Mouse (Mus musculus): ENCODE data around the gene Atp13a4.

Atp13a4 gene
- long read RNA-seq, experiment 1 = 0 reads
- long read RNA-seq, experiment 2 = 0 reads

DNA sequence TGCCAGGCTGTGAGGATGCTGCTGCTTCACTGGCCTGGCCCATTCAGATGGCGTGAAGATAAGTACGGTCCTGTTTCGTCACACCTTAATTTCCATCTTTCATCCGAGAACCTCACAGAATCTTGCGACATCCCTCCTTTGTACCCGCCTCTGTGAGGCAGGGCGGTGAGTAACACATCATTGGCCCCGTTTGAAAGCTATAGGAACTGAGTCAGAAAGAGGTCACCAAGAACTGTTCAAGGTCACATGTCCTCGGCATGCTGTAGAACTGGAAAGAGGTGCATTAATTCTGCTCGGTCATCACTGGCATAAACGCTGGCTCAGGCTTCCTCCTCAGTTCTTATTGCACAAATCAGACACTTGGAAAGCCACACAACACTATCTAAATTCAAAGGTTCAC lies at the start of gene Atp13a4:
Gene Atp13a4 (minus strand): TSS at position 36 of the 400 bp plus-strand sequence.
- intact Hi-C loops (cut with DNase I) = no loop called here

DNA sequence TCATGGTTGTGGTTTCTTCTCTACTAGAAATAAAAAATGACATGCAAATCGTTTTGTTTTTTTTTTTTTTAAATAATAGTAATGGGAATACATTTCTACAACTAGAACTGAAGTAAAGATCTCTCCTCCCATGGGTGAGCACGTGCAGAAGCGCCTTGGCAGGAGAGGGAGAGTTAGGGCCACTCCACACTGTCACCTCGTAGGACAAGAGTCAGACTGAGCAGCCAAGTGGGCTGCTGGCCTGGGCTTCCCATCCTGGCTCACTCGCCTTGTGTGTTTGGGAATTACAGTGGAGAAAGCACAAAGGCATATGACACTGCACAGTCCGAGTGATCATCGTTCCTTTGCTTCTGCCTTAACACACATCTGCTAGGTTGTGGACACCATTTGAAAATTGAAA lies 47.5 kb upstream of the Atp13a4 start:
- intact Hi-C loops (cut with DNase I) = no loop called here

DNA sequence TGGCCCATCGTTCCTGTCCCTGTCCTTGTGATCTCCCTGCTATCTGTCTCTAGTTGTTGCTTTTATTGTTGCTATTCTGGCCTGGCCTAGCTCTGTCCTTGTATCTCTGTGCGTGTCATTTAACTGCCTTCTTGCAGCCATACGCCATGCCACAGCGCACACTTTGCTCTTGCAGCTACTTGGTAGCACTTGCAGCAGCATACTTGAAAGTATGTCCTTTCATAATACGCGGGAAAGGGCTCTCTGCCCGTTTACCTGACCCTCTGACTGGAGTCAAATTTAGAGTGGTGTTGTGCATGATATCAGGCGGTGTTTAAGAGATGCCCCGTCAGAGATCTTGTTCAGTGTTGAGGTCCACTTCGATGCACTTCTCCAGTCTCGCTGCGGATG lies 35.1 kb upstream of the Atp13a4 start:
- intact Hi-C loops (cut with DNase I) = loop anchor here (5.0 kb wide), 1 partner anchor 742 kb away; no protein-coding TSS in a partner anchor

DNA sequence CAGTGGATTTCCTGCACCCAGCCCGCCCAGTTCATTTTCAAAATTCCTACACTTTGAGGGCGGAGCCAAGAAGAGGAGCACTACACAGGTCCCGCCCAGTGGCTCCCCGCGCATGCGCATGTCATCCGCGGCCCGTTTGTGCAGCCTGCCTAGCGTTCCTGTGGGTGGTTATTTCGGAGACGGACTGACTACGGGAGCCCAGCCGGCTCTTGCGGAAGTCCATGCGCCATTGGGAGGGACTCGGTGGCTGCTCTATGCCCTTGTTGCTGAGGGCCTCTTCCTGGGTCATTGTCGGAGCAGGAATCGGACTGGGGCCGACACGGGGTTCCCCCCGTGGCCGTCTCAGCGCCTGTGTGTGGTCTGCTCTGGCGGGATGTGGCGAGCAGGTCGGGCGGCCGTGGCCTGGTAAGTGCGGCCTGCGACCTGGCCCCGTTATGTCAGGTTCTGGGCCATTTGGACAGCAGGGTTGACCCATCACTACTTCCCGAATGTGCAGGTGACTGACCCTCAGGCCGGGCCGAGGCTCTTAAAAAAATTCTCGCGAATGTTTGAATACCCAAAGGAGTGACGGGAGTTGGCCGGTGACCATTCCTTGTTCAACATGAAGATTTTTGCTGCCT lies 34.6 kb upstream of the Atp13a4 start, which contains the start of gene Opa1:
Gene Opa1 (plus strand): TSS at position 168 of the 620 bp plus-strand sequence.
- intact Hi-C loops (cut with DNase I) = loop anchor here (5.0 kb wide), 1 partner anchor 742 kb away; no protein-coding TSS in a partner anchor

DNA sequence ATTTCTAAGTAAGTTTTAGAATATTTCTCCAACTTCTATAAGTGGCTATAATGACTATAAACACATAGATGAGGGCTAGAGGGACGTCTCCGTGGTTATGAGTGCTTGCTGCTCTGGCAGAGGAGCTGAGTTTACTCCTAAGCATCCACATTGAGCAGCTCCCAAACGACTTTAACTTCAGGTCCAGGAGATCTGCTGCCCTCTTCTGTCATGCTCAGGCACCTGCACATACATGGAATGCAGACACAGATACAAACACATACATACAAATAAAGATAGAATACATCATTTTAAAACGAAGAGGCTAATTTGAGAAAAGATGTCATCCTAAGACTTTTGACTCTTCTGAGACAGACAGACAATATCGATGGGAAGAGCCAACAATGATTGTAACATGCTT lies 31.0 kb upstream of the Atp13a4 start:
- intact Hi-C loops (cut with DNase I) = loop anchor here (5.0 kb wide), 1 partner anchor 738 kb away; no protein-coding TSS in a partner anchor

DNA sequence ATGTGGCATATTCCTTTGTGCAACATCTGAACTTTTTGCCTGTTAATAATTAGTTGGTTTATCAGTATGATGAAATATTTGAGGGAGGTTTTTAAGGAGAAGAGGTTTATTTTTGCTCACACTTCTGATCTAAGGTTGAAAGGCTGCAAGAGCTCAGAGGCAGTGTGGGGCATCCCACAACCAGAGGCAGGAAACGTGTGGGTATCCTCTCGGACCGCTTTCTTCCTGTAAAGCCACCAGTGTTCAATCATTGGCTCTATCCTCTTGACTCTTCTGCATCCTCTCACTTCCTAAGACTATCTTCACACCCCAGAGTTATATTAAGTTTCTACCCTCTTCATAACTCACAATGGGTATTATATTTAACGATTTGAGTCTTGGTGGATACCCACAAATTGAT lies 29.3 kb upstream of the Atp13a4 start:
- intact Hi-C loops (cut with DNase I) = no loop called here

DNA sequence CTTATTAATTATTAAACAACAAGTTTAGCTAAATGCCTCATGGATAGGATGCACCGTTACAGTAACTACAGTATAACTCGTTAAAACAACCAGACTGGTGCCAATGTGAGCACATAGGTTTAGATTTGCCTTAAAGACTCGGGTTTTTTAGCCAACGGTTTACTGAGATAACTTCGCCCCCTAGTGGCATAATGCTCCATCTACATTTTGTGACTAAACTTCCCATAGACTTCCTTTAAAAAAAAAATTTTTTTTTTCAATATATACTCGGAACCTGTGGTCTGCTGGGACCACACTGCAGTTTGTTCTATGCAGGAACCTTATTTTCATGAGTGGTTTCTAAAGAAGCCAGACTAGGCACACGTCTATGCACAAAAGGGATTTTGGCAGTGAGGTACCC lies 16.2 kb upstream of the Atp13a4 start:
- intact Hi-C loops (cut with DNase I) = loop anchor here (1.0 to 5.0 kb wide), 2 partner anchors 721 to 969 kb away; no protein-coding TSS in a partner anchor

DNA sequence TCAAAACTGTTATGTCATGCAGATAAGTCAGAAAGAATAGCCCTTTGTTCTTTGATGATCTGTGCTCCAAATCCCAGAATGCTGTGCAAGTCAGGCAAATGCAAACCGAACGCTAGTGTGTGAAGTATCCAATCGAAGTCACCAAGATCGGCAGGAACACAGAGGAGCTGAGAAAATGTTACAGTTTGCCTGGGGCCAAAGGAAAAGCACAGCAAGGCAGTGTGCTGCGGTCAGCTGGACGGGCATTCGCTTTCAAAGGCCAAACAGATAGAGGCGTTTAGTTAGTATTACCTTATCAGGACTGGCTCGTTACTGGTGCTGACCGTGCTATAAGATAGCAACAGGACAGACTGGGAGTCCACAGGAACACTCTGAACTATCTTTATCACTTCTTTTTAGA lies 15.8 kb upstream of the Atp13a4 start:
- intact Hi-C loops (cut with DNase I) = loop anchor here (5.0 kb wide), 1 partner anchor 968 kb away; no protein-coding TSS in a partner anchor

DNA sequence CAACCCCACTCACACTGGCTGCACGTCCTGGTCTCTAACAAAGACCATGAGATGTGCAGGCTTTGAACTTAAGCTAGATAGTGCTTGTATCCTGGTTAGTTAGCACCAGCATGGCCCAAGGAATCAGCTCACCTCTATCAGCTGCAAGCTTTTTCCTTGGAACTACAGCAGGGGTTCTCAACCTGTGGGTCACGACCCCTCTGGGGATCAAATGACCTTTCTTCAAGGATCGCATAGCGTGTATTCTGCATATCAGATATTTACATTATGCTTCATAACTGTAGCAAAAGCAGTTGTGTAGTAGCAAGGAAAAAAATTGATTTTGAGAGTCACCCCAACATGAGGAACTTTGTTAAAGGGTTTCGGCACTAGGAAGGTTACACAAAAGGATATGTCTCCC lies 15.0 kb upstream of the Atp13a4 start:
- intact Hi-C loops (cut with DNase I) = loop anchor here (5.0 to 10.0 kb wide), 2 partner anchors 105 to 967 kb away; no protein-coding TSS in a partner anchor

DNA sequence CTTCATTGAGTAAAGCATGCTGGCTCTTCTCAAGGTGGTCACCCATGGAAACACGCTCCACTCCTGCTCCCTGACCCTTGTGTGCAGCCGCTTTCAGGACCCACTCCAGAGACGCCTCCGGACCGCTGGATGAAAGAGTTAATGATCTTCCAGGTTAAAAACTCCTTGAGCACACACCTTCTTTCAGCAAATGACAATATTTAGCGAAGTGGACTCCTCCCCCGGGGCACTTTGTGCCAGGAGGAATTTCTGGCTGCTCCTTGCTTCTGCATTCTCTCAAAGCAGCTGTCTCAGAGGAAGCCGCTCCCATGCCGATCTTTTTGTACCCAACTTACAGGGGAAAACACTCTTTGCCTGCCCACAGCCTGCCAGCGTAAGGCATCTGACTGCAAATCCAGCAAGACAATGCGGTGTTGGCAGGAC lies 3.4 kb downstream of the Atp13a4 start:
- intact Hi-C loops (cut with DNase I) = no loop called here

DNA sequence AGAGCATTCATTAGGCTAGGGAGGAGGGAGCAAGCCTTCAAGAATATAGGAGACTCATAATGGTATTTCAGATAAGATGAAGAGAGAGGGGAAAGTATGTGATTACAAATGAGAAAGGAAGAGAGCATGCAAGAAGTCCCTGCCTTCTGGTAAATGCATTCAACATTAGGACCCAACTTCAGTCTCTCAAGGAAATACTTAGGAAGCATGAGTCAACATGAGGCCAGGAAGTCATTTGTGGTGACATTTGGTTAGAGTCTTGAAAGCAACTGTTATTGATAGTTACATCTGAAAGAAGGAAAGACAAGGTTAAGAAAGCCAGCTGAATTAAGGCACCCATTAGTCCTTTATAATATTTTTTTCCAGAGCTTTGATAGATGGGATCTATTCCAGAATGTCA lies 4.8 kb downstream of the Atp13a4 start:
- intact Hi-C loops (cut with DNase I) = no loop called here

DNA sequence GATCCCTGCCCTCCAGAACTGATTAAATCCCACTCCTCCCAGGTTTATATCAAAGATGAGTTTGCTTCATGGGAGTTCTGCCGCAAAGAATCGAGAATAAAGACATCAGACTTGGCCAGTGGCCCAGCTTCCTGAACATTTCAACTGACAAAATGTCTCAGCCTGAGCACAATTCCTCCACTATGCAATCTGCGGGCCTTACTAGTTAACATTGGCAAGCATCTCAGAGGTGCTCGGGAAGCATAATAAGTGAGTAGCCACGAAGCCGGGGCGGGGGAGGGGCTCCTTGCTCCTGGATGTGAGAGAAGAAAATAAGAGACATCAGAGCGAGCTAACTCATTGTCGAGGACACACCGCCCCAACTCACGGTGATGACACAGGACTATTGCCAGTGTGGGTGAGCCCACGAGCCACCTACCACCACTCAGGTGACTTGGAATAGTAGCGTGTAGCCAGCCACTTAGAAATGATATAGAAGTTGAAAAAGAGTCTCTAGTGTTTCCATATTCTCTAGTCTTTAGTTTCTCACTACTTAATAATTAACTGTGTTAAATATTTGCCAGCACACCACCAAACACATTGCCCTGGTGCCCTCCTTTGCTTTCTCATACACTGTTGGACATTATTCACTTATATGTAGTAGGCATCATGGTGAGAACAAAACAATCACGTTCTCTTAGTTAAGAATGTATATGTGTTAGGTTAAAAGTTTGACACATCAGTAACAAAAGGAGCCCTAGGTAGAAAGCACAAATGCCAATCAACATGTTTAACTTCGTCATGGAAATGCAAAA lies 8.1 kb downstream of the Atp13a4 start:
- intact Hi-C loops (cut with DNase I) = no loop called here

DNA sequence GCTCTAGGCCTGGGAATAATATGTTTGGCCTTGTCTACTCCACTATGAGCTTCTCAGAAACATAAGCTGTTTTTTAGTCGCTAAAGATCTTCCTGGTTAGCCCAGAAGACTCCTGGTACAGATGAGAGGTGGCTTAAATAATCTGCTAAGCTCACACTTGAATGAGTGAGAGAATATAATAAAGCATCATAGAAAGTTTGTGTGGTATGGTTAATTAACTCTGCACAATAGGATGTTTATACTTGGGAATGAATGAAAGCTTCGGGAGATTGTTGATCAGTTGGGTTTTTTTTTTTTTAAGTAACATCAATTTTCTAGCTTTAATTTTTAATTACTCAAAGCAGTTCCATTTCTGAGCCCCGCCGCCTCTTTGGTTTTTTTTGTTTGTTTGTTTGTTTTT lies 8.8 kb downstream of the Atp13a4 start:
- intact Hi-C loops (cut with DNase I) = no loop called here

DNA sequence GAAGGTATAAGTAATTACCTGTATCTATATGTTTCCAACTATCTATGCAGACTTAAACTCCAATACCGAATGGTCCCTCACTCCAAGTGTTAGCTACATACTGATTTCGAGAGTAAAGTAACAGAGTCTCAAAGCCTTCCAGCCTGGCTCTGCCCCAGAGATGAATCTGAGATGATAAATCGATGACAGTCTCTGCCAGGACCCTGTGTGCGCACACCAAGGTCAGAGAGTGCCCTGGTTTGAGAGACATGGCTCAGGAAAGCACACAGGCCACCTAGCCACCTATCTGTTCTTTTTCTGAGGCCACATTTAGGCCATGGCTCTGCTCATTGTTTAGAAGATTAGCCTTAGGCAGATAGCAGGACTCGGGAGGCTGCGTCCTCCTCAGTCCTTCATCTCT lies 11.0 kb downstream of the Atp13a4 start:
- intact Hi-C loops (cut with DNase I) = no loop called here

DNA sequence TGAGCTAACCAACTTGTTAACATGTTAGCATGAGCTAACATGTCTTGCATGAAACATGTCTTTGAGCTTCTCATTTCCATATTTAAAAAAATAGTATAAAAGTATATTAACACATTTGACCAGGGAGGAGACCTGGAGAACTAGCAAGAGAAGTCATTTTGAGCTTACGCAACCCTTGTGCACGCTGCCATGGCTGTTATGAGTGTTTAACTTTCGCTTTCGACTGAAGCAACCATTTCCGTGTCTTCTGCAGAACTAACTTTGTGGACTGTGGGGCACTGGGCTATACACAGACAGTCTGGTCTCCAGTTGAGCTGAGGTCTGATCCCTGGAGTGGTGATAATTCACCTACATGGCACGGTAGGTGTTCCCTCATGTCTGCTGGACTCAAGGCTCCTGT lies 17.6 kb downstream of the Atp13a4 start:
- intact Hi-C loops (cut with DNase I) = no loop called here

DNA sequence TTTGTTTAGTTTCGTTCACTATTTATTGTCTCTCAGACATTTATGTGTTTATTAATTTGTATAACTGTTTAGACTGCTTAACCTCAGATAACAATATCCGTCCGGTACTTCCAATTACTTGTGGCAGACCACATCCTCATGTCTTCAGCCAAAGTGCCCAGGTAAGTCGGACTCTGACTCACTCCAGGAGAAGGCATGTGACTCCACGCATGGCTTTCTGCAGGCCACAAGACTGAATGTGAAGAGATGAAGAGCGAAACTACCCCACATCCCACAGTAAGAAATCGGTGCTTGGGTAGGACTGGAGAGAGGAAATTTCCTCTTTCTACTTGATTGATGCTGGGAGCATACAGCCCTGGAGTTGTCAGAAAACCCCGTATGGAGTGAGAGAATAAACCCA lies 18.1 kb downstream of the Atp13a4 start:
- intact Hi-C loops (cut with DNase I) = no loop called here

DNA sequence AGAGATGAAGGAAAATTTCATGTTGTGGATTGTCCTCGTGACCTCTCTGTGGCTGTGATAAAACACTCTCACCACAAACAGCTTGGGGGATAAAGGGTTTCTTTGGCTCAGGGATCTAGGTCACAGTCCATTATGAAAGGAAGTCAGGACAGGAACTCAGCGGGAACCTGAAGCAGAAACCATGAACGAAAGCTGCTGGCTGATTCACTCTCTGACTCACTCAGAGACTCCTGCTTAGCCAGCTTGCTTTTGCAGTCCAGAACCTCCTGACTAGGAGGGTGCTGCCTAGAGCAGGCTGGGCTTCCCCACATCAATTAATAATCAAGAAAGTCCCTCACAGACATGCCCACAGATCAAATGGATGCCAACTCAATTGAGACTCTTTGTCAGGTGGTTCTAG lies 32.2 kb downstream of the Atp13a4 start:
- intact Hi-C loops (cut with DNase I) = no loop called here

DNA sequence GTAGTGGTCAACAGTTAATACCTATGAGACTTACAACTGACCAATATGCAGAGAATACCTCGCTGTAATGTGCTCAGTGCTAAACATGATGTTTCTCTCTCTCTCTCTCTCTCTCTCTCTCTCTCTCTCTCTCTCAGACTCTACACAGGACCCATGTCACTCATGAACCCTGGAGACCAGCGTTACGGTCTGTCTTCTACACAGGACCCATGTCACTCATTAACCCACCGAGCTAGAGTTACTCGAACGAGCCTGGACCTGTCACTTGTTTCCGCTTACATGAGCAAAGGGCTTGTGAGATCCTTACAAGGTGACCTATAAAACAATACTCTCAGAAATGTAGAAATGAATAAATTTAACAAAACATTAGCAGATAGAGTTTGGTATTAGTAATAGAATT lies 33.9 kb downstream of the Atp13a4 start:
- intact Hi-C loops (cut with DNase I) = no loop called here

DNA sequence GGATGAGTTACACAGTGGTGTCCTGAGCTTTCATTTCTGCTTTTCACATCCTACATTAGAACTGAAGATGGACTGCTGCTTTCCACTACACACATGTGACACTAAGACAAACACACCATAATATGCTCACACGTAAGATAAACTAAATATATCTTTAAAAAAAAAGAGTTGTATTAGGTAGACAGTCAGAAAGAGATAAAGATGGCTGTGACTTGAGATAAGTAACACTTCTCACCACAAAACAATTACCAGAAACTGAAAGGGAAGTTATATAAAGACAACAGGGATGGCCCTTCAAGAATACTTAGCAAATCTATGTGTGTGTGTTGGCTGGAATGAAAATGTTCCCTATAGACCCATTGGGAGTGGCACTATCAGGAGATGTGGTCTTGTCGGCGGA lies 34.8 kb downstream of the Atp13a4 start:
- intact Hi-C loops (cut with DNase I) = no loop called here

DNA sequence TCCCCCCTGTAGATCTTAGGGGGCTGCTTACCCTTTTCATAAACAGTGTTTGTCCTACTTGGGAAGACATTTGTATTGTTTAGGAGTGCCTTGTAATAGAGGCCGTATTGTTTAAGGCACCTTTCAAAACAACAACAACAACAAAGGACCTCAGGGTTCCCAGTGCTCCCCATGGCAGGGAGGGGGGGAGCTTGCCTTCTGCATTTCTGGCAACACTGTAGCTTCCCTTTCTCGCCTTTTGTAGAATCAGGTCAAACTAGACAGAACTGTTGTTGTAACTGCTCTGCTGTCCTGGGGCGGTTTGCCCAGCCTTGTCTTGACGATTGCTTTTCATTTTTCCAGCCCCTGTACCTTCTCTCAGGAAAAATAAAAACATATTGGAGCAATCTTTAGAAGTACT lies 40.0 kb downstream of the Atp13a4 start:
- intact Hi-C loops (cut with DNase I) = no loop called here

DNA sequence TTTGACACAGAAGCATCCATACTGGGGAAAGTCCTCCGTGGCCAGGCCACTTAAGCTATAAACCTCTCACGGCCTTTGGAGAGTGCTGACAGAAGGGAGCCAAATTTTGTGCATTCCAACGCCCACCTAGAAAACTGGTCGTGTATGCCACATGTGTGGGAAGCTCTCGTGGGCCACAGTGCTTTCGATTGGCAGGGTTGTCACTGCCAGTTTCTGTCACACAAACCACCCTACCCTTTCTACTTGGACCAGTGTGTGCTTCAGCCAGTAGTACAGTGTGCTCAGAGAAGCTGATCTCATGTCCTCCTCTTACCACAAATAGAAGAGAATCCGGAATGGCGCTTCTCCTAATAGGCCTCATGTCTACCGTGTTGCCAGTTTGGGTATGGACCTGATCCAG lies 40.5 kb downstream of the Atp13a4 start:
- intact Hi-C loops (cut with DNase I) = no loop called here

DNA sequence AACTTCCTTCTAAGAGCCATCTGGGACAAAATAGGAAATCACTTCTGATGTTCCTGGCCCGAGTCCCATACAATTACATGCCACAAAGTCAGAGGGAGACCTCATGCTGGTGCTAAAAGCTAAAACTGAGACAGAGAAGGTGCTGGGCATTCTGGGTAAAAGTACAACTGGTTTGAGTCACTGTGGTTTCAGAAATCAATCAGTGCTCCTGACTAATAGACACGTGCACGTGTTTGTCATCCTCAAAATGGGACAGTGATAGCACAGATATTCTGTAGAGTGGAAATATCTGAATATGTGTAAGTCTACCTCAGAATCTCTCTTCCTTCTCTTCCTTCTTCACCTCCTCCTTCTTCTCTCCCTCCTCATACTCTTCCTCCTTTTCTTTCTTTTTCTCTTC lies 53.6 kb downstream of the Atp13a4 start:
- intact Hi-C loops (cut with DNase I) = no loop called here

DNA sequence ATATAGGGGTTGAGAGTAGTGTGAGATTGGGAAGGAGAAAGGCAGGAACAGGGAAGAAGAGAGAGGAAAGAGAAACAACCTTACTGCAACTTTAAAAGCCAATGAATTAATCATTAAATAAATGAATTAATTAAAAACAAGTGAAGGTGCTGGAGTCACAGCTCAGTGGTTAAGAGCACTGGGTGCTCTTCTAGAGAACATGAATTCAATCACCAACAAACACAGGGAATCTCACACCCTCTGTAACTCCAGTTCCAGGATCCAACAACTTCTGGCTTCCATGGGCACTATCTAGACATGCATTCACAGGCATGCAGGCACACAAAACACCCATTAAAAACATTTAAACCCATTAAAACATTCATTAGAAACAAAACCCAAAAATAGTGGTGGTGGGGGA lies 63.2 kb downstream of the Atp13a4 start:
- intact Hi-C loops (cut with DNase I) = no loop called here
